Mouse (Mus musculus) small intestine, adult 2 months (tissue): ENCODE results near the gene Senp7.
A peak's percentile ranks its signal among the peaks of the same experiment; 100 is the strongest.

Experiments
- CTCF ChIP-seq: fragments of 200-500 bp; IDR thresholded peaks from 2 replicates; pipeline ENCODE4 v1.5.1; 2012; ENCODE audit warnings: low read depth, mild to moderate bottlenecking, control low read depth, inconsistent platforms, low read length, moderate library complexity, mixed read lengths; ENCODE audit not compliant: insufficient replicate concordance, insufficient read length; ENCODE audit errors: extremely low read depth
- POLR2A ChIP-seq: fragments of 200-500 bp; IDR thresholded peaks from 2 replicates; pipeline ENCODE4 v1.6.1; 2012; ENCODE audit warnings: low read depth, mild to moderate bottlenecking, control low read depth, inconsistent platforms, low read length, moderate library complexity

- TF ChIP-seq CTCF (peak; percentile 50; the same call in 1 of the 2 replicates), POLR2A (no peak)
These were observed 127.9 kb downstream of the Senp7 start for GRCm38 (mm10) chr16:56175867-56176581.
